Mouse (Mus musculus): ENCODE measurements around the gene Gm10198.

DNA sequence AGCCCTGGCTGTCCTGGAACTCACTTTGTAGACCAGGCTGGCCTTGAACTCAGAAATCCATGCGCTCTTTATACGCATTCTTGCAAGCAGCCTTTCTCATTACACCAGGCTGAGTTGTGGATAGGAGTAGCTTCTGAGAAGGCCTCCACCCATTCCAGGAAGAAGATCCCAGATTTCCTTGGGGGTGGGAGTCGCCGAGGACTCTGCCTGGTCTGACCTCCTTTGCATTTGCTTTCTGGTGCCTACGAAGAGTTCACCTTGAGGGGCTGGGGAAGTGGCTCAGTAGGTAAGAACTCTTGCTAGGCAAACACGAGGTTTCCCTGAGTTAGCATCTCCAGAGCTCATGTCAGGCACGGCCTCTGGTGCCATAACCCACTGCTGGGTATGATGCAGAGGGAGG lies 39.4 kb upstream of the Gm10198 start:
- TF ChIP-seq CTCF (IDR thresholded peaks at IDR 0.05; ENCODE audit: low read depth) (no peak), EP300 (IDR thresholded peaks at IDR 0.05; ENCODE audit: low read depth) (no peak)

Data from heart, postnatal 0 days (tissue).